Mouse (Mus musculus) kidney, postnatal 0 days (tissue): ENCODE measurements around the gene Rab11fip3. TPM values are rescaled to one million over a fixed set of nuclear protein-coding genes. Genes with fewer than 3 reads are reported as not detected.

Experiments used
- ATAC-seq: fragments of 200-750 bp; cut with Nextera tagmentation; replicated peaks from 2 replicates; pipeline ENCODE4 v1.8.0; 2017; ENCODE audit warnings: low read depth, moderate number of reproducible peaks, moderate TSS enrichment, moderate library complexity; ENCODE audit not compliant: low FRiP score
- DNase-seq: peaks from one replicate; pipeline ENCODE4 v3.0.0-alpha.2; 2016; ENCODE audit warnings: low spot score
- H3K27ac ChIP-seq: fragments of 300-500 bp; sonication (generic); 2 replicates; pipeline ENCODE4 v1.5.1; 2014; ENCODE audit warnings: mild to moderate bottlenecking
- H3K27me3 ChIP-seq: fragments of 300-500 bp; sonication (generic); 2 replicates; pipeline ENCODE4 v1.6.1; 2014; ENCODE audit warnings: low read length, mixed read lengths; ENCODE audit not compliant: insufficient read depth
- H3K36me3 ChIP-seq: fragments of 300-500 bp; sonication (generic); 2 replicates; pipeline ENCODE4 v1.6.1; 2014; ENCODE audit warnings: low read length, mixed read lengths; ENCODE audit not compliant: insufficient read depth
- H3K4me1 ChIP-seq: fragments of 300-500 bp; sonication (generic); replicated peaks from 2 replicates; pipeline ENCODE4 v1.6.1; 2014; ENCODE audit warnings: antibody characterized with exemption, low read length, mixed read lengths; ENCODE audit not compliant: insufficient read depth
- H3K4me2 ChIP-seq: fragments of 300-500 bp; sonication (generic); 2 replicates; pipeline ENCODE4 v1.6.1; 2014; ENCODE audit warnings: mild to moderate bottlenecking, low read length, moderate library complexity, mixed read lengths
- H3K4me3 ChIP-seq: fragments of 300-500 bp; sonication (generic); replicated peaks from 2 replicates; pipeline ENCODE4 v1.5.1; 2014; ENCODE audit warnings: low read depth, low read length
- H3K9ac ChIP-seq: fragments of 300-500 bp; sonication (generic); 2 replicates; pipeline ENCODE4 v1.6.1; 2014; ENCODE audit warnings: low read depth, low read length
- H3K9me3 ChIP-seq: fragments of 300-500 bp; sonication (generic); replicated peaks from 2 replicates; pipeline ENCODE4 v1.6.1; 2016; ENCODE audit warnings: low read length, inconsistent platforms, mixed read lengths
- CTCF ChIP-seq: IDR thresholded peaks from 2 replicates; pipeline ENCODE4 v1.5.1; 2016; ENCODE audit warnings: antibody characterized with exemption, low read depth, mild to moderate bottlenecking, moderate library complexity
- WGBS: fragments of 180-500 bp; shearing (Covaris S2); extraction: QIAGEN DNeasy Blood & Tissue Kit; methylation state at CpG from one replicate; pipeline ENCODE4 v1.1.7; 2014; 5-methylcytosine and 5-hydroxymethylcytosine counted together
- polyA plus RNA-seq: library from polyadenylated mRNA; unstranded; fragments of >200 nt; fragmentation: Nextera tagmentation; extraction: Ambion mirVana; gene quantifications from 2 replicates; pipeline ENCODE4 v1.2.1, GENCODE M21; 2015

Gene Rab11fip3
- polyA plus RNA-seq, 1 experiment from 2014 or later, result 35.3 TPM

DNA sequence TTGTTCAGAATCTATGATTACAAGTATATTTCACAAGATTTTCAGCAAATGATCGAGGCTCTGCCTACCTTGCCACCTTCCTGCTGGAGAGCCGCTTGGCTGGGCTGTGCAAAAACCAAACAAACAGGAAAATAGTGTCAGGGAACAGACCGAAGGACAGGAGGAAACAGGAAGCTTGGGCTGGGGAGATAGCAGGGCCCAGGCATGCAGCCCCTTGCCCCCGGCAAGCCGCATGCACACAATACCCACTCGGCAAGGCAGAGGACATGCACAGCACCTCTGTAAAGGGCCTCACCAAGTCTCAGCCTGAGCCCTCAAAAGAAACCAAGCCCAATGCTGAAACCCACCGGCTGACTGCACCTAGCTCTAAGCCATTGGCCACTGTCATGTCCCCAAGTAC, 60.6 kb downstream of the Rab11fip3 start:
- TF ChIP-seq CTCF, result no peak
- ATAC-seq (no peak), DNase-seq (no peak)
- Histone ChIP-seq H3K4me2 (no peak overlapping the region), H3K36me3 (peaks cover 7% of the 10 kb centered on the region; the same call in 1 of the 2 replicates), H3K27me3 (no peaks in the 10 kb centered on the region), H3K27ac (no peak overlapping the region), H3K4me1 (no peaks in the 10 kb centered on the region), H3K4me3 (no peak overlapping the region), H3K9me3 (no peaks in the 10 kb centered on the region), H3K9ac (no peak overlapping the region)
- WGBS, result 84% methylated on average over 7 of the region's 7 CpGs

- Histone ChIP-seq H3K9ac (no peak overlapping the region), H3K27me3 (no peaks in the 10 kb centered on the region), H3K9me3 (no peaks in the 10 kb centered on the region), H3K36me3 (peaks cover 10% of the 10 kb centered on the region; the same call in 1 of the 2 replicates), H3K27ac (no peak overlapping the region), H3K4me3 (no peak overlapping the region), H3K4me2 (no peak overlapping the region), H3K4me1 (no peaks in the 10 kb centered on the region)
- DNase-seq, result no peak
- no peak for TF ChIP-seq CTCF
- no peak for ATAC-seq
Measured at GRCm38 (mm10) chr17:26008331-26008730, 61.0 kb downstream of the Rab11fip3 start.

- DNase-seq (peak; percentile 26), ATAC-seq (no peak)
- Histone ChIP-seq H3K27ac (no peak overlapping the region), H3K4me3 (no peak overlapping the region), H3K4me2 (no peak overlapping the region), H3K27me3 (no peaks in the 10 kb centered on the region), H3K9ac (no peak overlapping the region), H3K36me3 (peaks cover 10% of the 10 kb centered on the region; the same call in 1 of the 2 replicates), H3K9me3 (no peaks in the 10 kb centered on the region), H3K4me1 (no peaks in the 10 kb centered on the region)
- TF ChIP-seq CTCF, result no peak
- WGBS, result 33% methylated on average over 2 of the region's 2 CpGs
Measured at GRCm38 (mm10) chr17:26007646-26008045, 61.7 kb downstream of the Rab11fip3 start.

DNA sequence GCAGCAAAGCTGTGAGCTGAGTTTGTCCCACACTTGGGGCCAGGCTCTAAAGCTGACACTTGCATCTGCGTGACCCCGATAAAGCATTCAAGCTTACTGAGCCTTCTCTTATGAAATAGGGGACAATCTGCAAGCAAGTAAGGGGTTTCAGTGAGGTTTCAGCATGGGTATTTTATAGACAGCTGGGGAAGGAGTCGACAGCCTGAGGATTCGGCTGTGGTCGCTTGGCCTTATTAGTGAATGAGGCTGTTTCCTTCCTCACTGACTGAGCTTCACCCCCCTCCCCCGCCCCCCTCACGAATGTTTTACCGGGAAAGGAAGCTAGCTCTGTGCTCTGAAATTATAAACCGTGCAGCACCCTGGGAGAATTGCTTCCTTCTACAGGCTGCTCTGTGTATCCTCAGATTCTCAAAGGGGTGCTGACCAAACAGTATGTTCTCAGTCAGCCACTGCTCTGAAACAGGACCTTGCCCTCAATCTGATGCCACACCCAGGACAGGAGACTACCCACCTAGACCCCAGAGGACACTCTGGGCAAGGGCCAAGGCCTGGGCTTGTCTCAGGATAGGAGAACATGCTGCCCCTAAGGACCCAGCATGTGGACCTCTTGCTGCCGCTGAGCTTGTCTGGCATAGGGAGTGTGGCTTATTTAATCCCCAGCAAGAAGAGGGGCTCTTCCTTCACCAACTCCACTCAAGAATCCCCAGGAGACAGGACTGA, 63.5 kb downstream of the Rab11fip3 start:
- no peaks in the 10 kb centered on the region for H3K27me3 ChIP-seq
- peak; percentile 15 for DNase-seq
- H3K4me2 ChIP-seq, result no peak overlapping the region
- H3K9ac ChIP-seq, result no peak overlapping the region
- H3K36me3 ChIP-seq, result peaks cover 7% of the 10 kb centered on the region; the same call in 1 of the 2 replicates
- no peaks in the 10 kb centered on the region for H3K9me3 ChIP-seq
- ATAC-seq, result peak; percentile 37; the same call in 1 of the 2 replicates
- H3K4me1 ChIP-seq, result no peaks in the 10 kb centered on the region
- WGBS, result 59% methylated on average over 10 of the region's 10 CpGs
- no peak overlapping the region for H3K4me3 ChIP-seq
- TF ChIP-seq CTCF, result no peak
- 0 out of 2 replicates have a peak overlapping the region, but pooled peaks have one; percentile 25 for H3K27ac ChIP-seq

GRCm38 (mm10) chr17:26004711-26005110, 64.6 kb downstream of the Rab11fip3 start:
- WGBS, result 78% methylated on average over 15 of the region's 15 CpGs
- ATAC-seq, result peak; percentile 44; the same call in 1 of the 2 replicates
- TF ChIP-seq CTCF, result no peak
- Histone ChIP-seq H3K36me3 (0 out of 2 replicates have a peak, but pooled peaks cover 3% of the 10 kb centered on the region), H3K9ac (no peak overlapping the region), H3K4me3 (no peak overlapping the region), H3K9me3 (no peaks in the 10 kb centered on the region), H3K4me1 (no peaks in the 10 kb centered on the region), H3K27ac (no peak overlapping the region), H3K27me3 (no peaks in the 10 kb centered on the region), H3K4me2 (no peak overlapping the region)
- DNase-seq, result no peak

DNA sequence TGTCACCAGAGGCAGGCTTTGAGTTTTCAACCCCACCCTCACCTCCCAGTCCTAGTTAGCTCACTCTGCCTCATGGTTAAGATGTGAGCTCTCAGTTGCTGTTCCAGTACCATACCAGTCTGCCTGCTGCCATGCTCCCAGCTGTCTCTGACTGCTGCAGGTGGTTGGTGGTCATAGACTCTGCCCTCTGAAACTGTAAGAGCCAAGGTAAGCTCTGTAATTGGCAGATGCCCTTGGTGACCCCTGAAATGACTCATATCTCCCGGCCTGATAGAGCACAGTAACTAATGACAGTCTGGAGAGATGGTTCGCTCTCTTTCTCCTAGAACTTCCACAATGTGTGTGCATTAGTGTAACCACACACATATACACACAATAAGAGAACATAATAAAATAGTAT, 65.5 kb downstream of the Rab11fip3 start:
- Histone ChIP-seq H3K27ac (no peak overlapping the region), H3K36me3 (0 out of 2 replicates have a peak, but pooled peaks cover 3% of the 10 kb centered on the region), H3K9ac (no peak overlapping the region), H3K27me3 (no peaks in the 10 kb centered on the region), H3K4me2 (no peak overlapping the region), H3K9me3 (no peaks in the 10 kb centered on the region), H3K4me3 (no peak overlapping the region), H3K4me1 (no peaks in the 10 kb centered on the region)
- no peak for TF ChIP-seq CTCF
- no peak for DNase-seq
- no peak for ATAC-seq
- 82% methylated on average over 2 of the region's 2 CpGs for WGBS
